Mouse (Mus musculus): ENCODE results near the gene Thada. TPM values are rescaled to one million over a fixed set of nuclear protein-coding genes. Genes with fewer than 3 reads are reported as not detected.
"Not testable (repeated sequence)": the region's sequence is repeated elsewhere in the genome, so short reads cannot be mapped to it uniquely, and the experiment has no call there.

Thada gene
- polyA plus RNA-seq, 1 experiment from 2014 or later: 2.3 TPM

GRCm38 (mm10) chr17:84228223-84228622 is 237.8 kb downstream of the Thada start:
- ATAC-seq (no peak), DNase-seq (ENCODE audit: low spot score) (no peak)
- no peaks in the 10 kb centered on the region for H3K36me3 ChIP-seq (ENCODE audit: insufficient read depth, low read length)
- H3K27me3 ChIP-seq (replicated peaks; ENCODE audit: insufficient read depth, low read length): no peaks in the 10 kb centered on the region
- H3K9me3 ChIP-seq (ENCODE audit: low read length): no peaks in the 10 kb centered on the region
- H3K4me1 ChIP-seq (ENCODE audit: insufficient read depth, low read depth, low read length): no peaks in the 10 kb centered on the region; the same call in 1 of the 2 replicates
- WGBS: 53% methylated on average over 2 of the region's 2 CpGs
- no peak overlapping the region for H3K4me3 ChIP-seq (ENCODE audit: low read depth, low read length)
- H3K27ac ChIP-seq (ENCODE audit: low read length): no peak overlapping the region
- TF ChIP-seq CTCF (IDR thresholded peaks at IDR 0.05) (no peak), EP300 (IDR thresholded peaks at IDR 0.05) (no peak)
- H3K9ac ChIP-seq (replicated peaks; ENCODE audit: low read depth): no peak overlapping the region
- H3K4me2 ChIP-seq (replicated peaks; ENCODE audit: low read depth, low read length): no peak overlapping the region

GRCm38 (mm10) chr17:84226681-84227080 is 239.3 kb downstream of the Thada start:
- no peak overlapping the region for H3K4me2 ChIP-seq (replicated peaks; ENCODE audit: low read depth, low read length)
- H3K27me3 ChIP-seq (replicated peaks; ENCODE audit: insufficient read depth, low read length): no peaks in the 10 kb centered on the region
- DNase-seq (ENCODE audit: low spot score) (peak; percentile 84), ATAC-seq (peak; percentile 75)
- TF ChIP-seq CTCF (IDR thresholded peaks at IDR 0.05): no peak
- no peak for TF ChIP-seq EP300 (IDR thresholded peaks at IDR 0.05)
- no peaks in the 10 kb centered on the region; the same call in 1 of the 2 replicates for H3K4me1 ChIP-seq (ENCODE audit: insufficient read depth, low read depth, low read length)
- no peaks in the 10 kb centered on the region for H3K9me3 ChIP-seq (ENCODE audit: low read length)
- no peaks in the 10 kb centered on the region for H3K36me3 ChIP-seq (ENCODE audit: insufficient read depth, low read length)
- no peak overlapping the region for H3K9ac ChIP-seq (replicated peaks; ENCODE audit: low read depth)
- no peak overlapping the region for H3K4me3 ChIP-seq (ENCODE audit: low read depth, low read length)
- WGBS: 51% methylated on average over 6 of the region's 6 CpGs
- no peak overlapping the region for H3K27ac ChIP-seq (ENCODE audit: low read length)

- ATAC-seq (peak; percentile 41), DNase-seq (ENCODE audit: low spot score) (peak; percentile 50)
- H3K4me3 ChIP-seq (ENCODE audit: low read depth, low read length): no peak overlapping the region
- TF ChIP-seq CTCF (IDR thresholded peaks at IDR 0.05): no peak
- TF ChIP-seq EP300 (IDR thresholded peaks at IDR 0.05): no peak
- H3K27me3 ChIP-seq (replicated peaks; ENCODE audit: insufficient read depth, low read length): no peaks in the 10 kb centered on the region
- H3K4me1 ChIP-seq (ENCODE audit: insufficient read depth, low read depth, low read length): no peaks in the 10 kb centered on the region; the same call in 1 of the 2 replicates
- H3K36me3 ChIP-seq (ENCODE audit: insufficient read depth, low read length): 0 out of 2 replicates have a peak, but pooled peaks cover 1% of the 10 kb centered on the region
- 42% methylated on average over 4 of the region's 5 CpGs for WGBS
- no peak overlapping the region for H3K27ac ChIP-seq (ENCODE audit: low read length)
- no peak overlapping the region for H3K4me2 ChIP-seq (replicated peaks; ENCODE audit: low read depth, low read length)
- no peaks in the 10 kb centered on the region for H3K9me3 ChIP-seq (ENCODE audit: low read length)
- no peak overlapping the region for H3K9ac ChIP-seq (replicated peaks; ENCODE audit: low read depth)
These were observed 239.8 kb downstream of the Thada start for GRCm38 (mm10) chr17:84226231-84226630.

- peaks cover 9% of the 10 kb centered on the region; the same call in 1 of the 2 replicates for H3K36me3 ChIP-seq (ENCODE audit: insufficient read depth, low read length)
- no peaks in the 10 kb centered on the region for H3K9me3 ChIP-seq (ENCODE audit: low read length)
- no peak overlapping the region for H3K9ac ChIP-seq (replicated peaks; ENCODE audit: low read depth)
- 64% methylated on average over 15 of the region's 15 CpGs for WGBS
- no peak overlapping the region for H3K4me2 ChIP-seq (replicated peaks; ENCODE audit: low read depth, low read length)
- H3K27ac ChIP-seq (ENCODE audit: low read length): no peak overlapping the region
- ATAC-seq (no peak), DNase-seq (ENCODE audit: low spot score) (no peak)
- TF ChIP-seq CTCF (IDR thresholded peaks at IDR 0.05) (no peak), EP300 (IDR thresholded peaks at IDR 0.05) (no peak)
- H3K4me3 ChIP-seq (ENCODE audit: low read depth, low read length): no peak overlapping the region
- H3K27me3 ChIP-seq (replicated peaks; ENCODE audit: insufficient read depth, low read length): no peaks in the 10 kb centered on the region
- no peaks in the 10 kb centered on the region; the same call in 1 of the 2 replicates for H3K4me1 ChIP-seq (ENCODE audit: insufficient read depth, low read depth, low read length)
These were observed 241.7 kb downstream of the Thada start for GRCm38 (mm10) chr17:84224217-84224887.

GRCm38 (mm10) chr17:84218841-84219240 is 247.2 kb downstream of the Thada start:
- not testable (repeated sequence) for H3K27me3 ChIP-seq (replicated peaks; ENCODE audit: insufficient read depth, low read length); DNase-seq (ENCODE audit: low spot score); ATAC-seq; H3K4me1 ChIP-seq (ENCODE audit: insufficient read depth, low read depth, low read length); H3K4me2 ChIP-seq (replicated peaks; ENCODE audit: low read depth, low read length); H3K9ac ChIP-seq (replicated peaks; ENCODE audit: low read depth); H3K9me3 ChIP-seq (ENCODE audit: low read length); H3K4me3 ChIP-seq (ENCODE audit: low read depth, low read length); H3K27ac ChIP-seq (ENCODE audit: low read length); H3K36me3 ChIP-seq (ENCODE audit: insufficient read depth, low read length)
- WGBS: 100% methylated on average over 2 of the region's 2 CpGs

- no peak overlapping the region for H3K4me3 ChIP-seq (ENCODE audit: low read depth, low read length)
- H3K4me1 ChIP-seq (ENCODE audit: insufficient read depth, low read depth, low read length): no peaks in the 10 kb centered on the region
- H3K27me3 ChIP-seq (replicated peaks; ENCODE audit: insufficient read depth, low read length): no peaks in the 10 kb centered on the region
- peaks cover 9% of the 10 kb centered on the region; the same call in 1 of the 2 replicates for H3K36me3 ChIP-seq (ENCODE audit: insufficient read depth, low read length)
- WGBS: 73% methylated on average over 3 of the region's 3 CpGs
- no peak overlapping the region for H3K4me2 ChIP-seq (replicated peaks; ENCODE audit: low read depth, low read length)
- ATAC-seq: no peak
- no peaks in the 10 kb centered on the region for H3K9me3 ChIP-seq (ENCODE audit: low read length)
- TF ChIP-seq EP300 (IDR thresholded peaks at IDR 0.05): no peak
- no peak for TF ChIP-seq CTCF (IDR thresholded peaks at IDR 0.05)
- no peak for DNase-seq (ENCODE audit: low spot score)
- H3K9ac ChIP-seq (replicated peaks; ENCODE audit: low read depth): no peak overlapping the region
- H3K27ac ChIP-seq (ENCODE audit: low read length): no peak overlapping the region
These were observed 248.3 kb downstream of the Thada start for GRCm38 (mm10) chr17:84217696-84218095.
